Mouse (Mus musculus) bone marrow, adult 2 months (tissue): Measurements from ENCODE around the gene Muc3.

Experiments
- CTCF ChIP-seq: fragments of 200-500 bp; IDR thresholded peaks from 2 replicates; pipeline ENCODE4 v1.5.1; 2011; ENCODE audit warnings: low read length, control low read depth; ENCODE audit not compliant: control insufficient read depth, insufficient read depth
- POLR2A ChIP-seq: fragments of 200-500 bp; IDR thresholded peaks from 2 replicates; pipeline ENCODE4 v1.6.1; 2011; ENCODE audit warnings: low read depth, mild to moderate bottlenecking, control low read depth, low read length, borderline replicate concordance; ENCODE audit not compliant: control insufficient read depth

- TF ChIP-seq CTCF (no peak), POLR2A (no peak)
Observed at GRCm38 (mm10) chr5:137098418-137098817, 50.7 kb downstream of the Muc3 start.
